Mouse (Mus musculus) ES-E14 (cell line): ENCODE measurements around the gene Lrrn1. TPM values are rescaled to one million over a fixed set of nuclear protein-coding genes. Genes with fewer than 3 reads are reported as not detected.

ENCODE experiments used
- DNase-seq: peaks from one replicate; pipeline ENCODE4 v3.0.0-alpha.2; 2013; ENCODE audit warnings: low read depth, low spot score
- H3K27ac ChIP-seq: 2 replicates; pipeline ENCODE4 v1.5.1; 2012; ENCODE audit warnings: low read depth, mild to moderate bottlenecking, low read length, moderate library complexity, mixed read lengths; ENCODE audit not compliant: poor library complexity, insufficient read depth, severe bottlenecking
- H3K36me3 ChIP-seq: 2 replicates; pipeline ENCODE4 v1.6.1; 2012; ENCODE audit warnings: mild to moderate bottlenecking, low read length, moderate library complexity, mixed read lengths; ENCODE audit not compliant: control insufficient read depth, poor library complexity, insufficient read depth, severe bottlenecking
- H3K4me1 ChIP-seq, 2 experiments: fragments of 150-350 bp in 1 of 2; sonication (generic) in 1 of 2; 2 replicates each; pipeline ENCODE4 v1.6.1; 2012; ENCODE audit warnings: low read length in 2 of 2, mild to moderate bottlenecking in 1 of 2, mixed read lengths in 1 of 2; ENCODE audit not compliant: control insufficient read depth in 2 of 2, insufficient read depth in 2 of 2, poor library complexity in 1 of 2
- H3K4me3 ChIP-seq, 2 experiments: fragments of 150-350 bp in 1 of 2; sonication (generic) in 1 of 2; 2 replicates each; pipeline ENCODE4 v1.5.1; 2012; ENCODE audit warnings: low read length in 2 of 2, low read depth in 1 of 2, mild to moderate bottlenecking in 1 of 2, mixed read lengths in 1 of 2; ENCODE audit not compliant: insufficient read depth in 1 of 2, poor library complexity in 1 of 2, severe bottlenecking in 1 of 2
- H3K9ac ChIP-seq: 2 replicates; pipeline ENCODE4 v1.6.1; 2012; ENCODE audit warnings: low read depth, mild to moderate bottlenecking, low read length, mixed read lengths; ENCODE audit not compliant: poor library complexity, insufficient read depth, severe bottlenecking
- H3K9me3 ChIP-seq: fragments of 150-350 bp; sonication (generic); 2 replicates; pipeline ENCODE4 v1.6.1; 2012; ENCODE audit warnings: low read depth, mild to moderate bottlenecking, low read length; ENCODE audit not compliant: control insufficient read depth, insufficient read depth
- CHD2 ChIP-seq: IDR thresholded peaks from 2 replicates; pipeline ENCODE4 v1.6.1; 2014; ENCODE audit warnings: mild to moderate bottlenecking, low read depth, low read length, inconsistent platforms
- HCFC1 ChIP-seq: IDR thresholded peaks from 2 replicates; pipeline ENCODE4 v1.6.1; 2012; ENCODE audit warnings: low read length, inconsistent platforms, borderline replicate concordance; ENCODE audit not compliant: insufficient read depth
- MAFK ChIP-seq: IDR thresholded peaks from 2 replicates; pipeline ENCODE4 v1.6.1; 2014; ENCODE audit warnings: mild to moderate bottlenecking, low read depth, low read length, inconsistent platforms; ENCODE audit not compliant: insufficient read depth
- ZC3H11A ChIP-seq: IDR thresholded peaks from 2 replicates; pipeline ENCODE4 v1.6.1; 2012; ENCODE audit warnings: low read depth, mild to moderate bottlenecking, inconsistent platforms, low read length, borderline replicate concordance
- ZNF384 ChIP-seq: IDR thresholded peaks from 2 replicates; pipeline ENCODE4 v1.6.1; 2012; ENCODE audit warnings: low read depth, low read length, inconsistent platforms
- in situ Hi-C, 2 experiments: fragments of 600-800 bp; cut with MboI; formaldehyde crosslinking; loops; one replicate each; pipeline ENCODE4 v1.15.1; 2025; ENCODE audit warnings: low sequenced_read_pairs in 2 of 2, inconsistent platforms in 1 of 2; ENCODE audit not compliant: unreplicated experiment in 2 of 2
- total RNA-seq: library from RNA; depleted of rRNA; stranded (reverse); fragments of 300-350 nt; gene quantifications from 2 replicates; pipeline ENCODE4 v1.2.3, GENCODE M21; 2012

Lrrn1 gene
- total RNA-seq, 1 experiment, result 1.1 TPM

GRCm38 (mm10) chr6:107552511-107552910 lies 22.9 kb downstream of the Lrrn1 start:
- H3K27ac ChIP-seq, result no peak overlapping the region
- no peak overlapping the region for H3K9ac ChIP-seq
- TF ChIP-seq CHD2 (no peak), MAFK (no peak), ZNF384 (no peak), ZC3H11A (no peak), HCFC1 (no peak)
- no peaks in the 10 kb centered on the region for H3K4me1 ChIP-seq
- no peak for DNase-seq
- no peaks in the 10 kb centered on the region for H3K36me3 ChIP-seq
- H3K4me3 ChIP-seq, result no peak overlapping the region
- in situ Hi-C loops, result no loop called here
- H3K9me3 ChIP-seq, result no peaks in the 10 kb centered on the region

DNA sequence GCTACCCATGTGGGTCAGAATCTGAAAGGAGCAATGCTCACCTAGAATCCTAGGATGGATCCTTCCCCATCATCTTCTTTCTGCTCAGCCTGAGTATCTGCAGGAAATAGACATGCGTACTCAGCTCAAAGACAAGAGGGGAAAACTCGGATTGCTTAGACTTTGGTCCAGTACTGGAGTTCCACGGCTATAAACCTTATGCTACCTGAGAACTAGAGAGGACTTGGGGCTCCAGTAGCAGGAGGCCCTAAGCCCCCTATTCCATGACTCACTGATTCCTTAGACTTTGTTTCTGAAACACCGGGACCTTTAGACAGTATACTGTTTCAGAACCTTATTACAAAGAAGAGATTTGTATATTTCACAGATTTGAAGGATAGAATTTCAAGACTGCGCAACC lies 25.8 kb downstream of the Lrrn1 start:
- H3K4me1 ChIP-seq, result no peaks in the 10 kb centered on the region
- TF ChIP-seq ZC3H11A (no peak), CHD2 (no peak), MAFK (no peak), ZNF384 (no peak), HCFC1 (no peak)
- H3K9me3 ChIP-seq, result no peaks in the 10 kb centered on the region
- H3K9ac ChIP-seq, result no peak overlapping the region
- H3K27ac ChIP-seq, result no peak overlapping the region
- DNase-seq, result no peak
- H3K4me3 ChIP-seq, result no peak overlapping the region
- no peaks in the 10 kb centered on the region for H3K36me3 ChIP-seq
- in situ Hi-C loops, result no loop called here

DNA sequence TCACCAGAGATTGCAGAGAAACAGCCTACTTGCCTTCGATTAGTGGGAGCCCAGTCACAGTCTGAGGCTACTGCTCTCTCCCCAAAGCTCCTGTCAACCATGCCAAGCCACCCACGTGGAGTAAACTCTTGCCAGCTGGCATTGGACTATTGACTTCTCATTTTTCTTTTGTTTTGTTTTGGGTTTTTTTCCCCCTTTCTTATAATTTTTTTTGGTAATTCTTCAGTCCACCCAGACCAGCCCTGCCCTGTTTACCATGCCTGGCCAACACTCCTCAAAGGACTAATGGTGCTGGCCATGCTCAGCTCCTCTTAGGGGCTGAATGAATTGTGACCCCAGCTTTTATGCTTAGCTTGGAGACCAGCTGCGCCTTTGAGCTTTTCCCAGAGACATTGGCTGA lies 27.4 kb downstream of the Lrrn1 start:
- Histone ChIP-seq H3K9ac (no peak overlapping the region), H3K27ac (no peak overlapping the region), H3K4me1 (no peaks in the 10 kb centered on the region), H3K9me3 (no peaks in the 10 kb centered on the region), H3K36me3 (no peaks in the 10 kb centered on the region), H3K4me3 (no peak overlapping the region)
- DNase-seq, result no peak
- TF ChIP-seq ZC3H11A (no peak), HCFC1 (no peak), ZNF384 (no peak), CHD2 (no peak), MAFK (no peak)
- in situ Hi-C loops, result no loop called here

GRCm38 (mm10) chr6:107557806-107558205 lies 28.2 kb downstream of the Lrrn1 start:
- in situ Hi-C loops, result no loop called here
- no peaks in the 10 kb centered on the region for H3K36me3 ChIP-seq
- no peak for TF ChIP-seq MAFK
- no peak for TF ChIP-seq ZNF384
- TF ChIP-seq HCFC1, result no peak
- TF ChIP-seq CHD2, result no peak
- no peak for TF ChIP-seq ZC3H11A

DNA sequence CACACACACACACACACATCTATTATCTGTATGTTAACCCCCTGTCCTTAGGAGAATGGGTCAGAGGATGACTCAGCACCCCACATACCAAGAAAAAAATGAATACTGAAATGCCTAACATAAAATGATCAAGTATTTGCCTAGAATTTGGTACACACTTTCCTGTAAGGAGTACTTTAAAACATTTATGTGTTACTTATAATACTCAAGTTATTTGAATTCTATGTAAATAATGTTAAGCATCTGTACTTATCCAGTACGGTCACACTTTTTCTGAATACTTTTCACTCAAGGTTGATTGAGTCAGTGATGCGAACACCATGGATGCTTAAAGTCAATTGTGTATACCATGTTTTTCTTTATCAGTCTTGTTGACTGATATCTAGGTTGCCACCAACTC lies 32.7 kb downstream of the Lrrn1 start:
- no peaks in the 10 kb centered on the region for H3K36me3 ChIP-seq
- H3K9ac ChIP-seq, result no peak overlapping the region
- H3K27ac ChIP-seq, result no peak overlapping the region
- H3K9me3 ChIP-seq, result no peaks in the 10 kb centered on the region
- no peaks in the 10 kb centered on the region for H3K4me1 ChIP-seq
- in situ Hi-C loops, result no loop called here
- no peak overlapping the region for H3K4me3 ChIP-seq
- TF ChIP-seq ZNF384, result no peak
- TF ChIP-seq CHD2, result no peak
- no peak for TF ChIP-seq HCFC1
- no peak for TF ChIP-seq ZC3H11A
- no peak for TF ChIP-seq MAFK
- no peak for DNase-seq

More at GRCm38 (mm10) chr6:107557806-107558205, 28.2 kb downstream of the Lrrn1 start:
- H3K4me3 ChIP-seq, result no peak overlapping the region
- no peaks in the 10 kb centered on the region for H3K9me3 ChIP-seq
- no peaks in the 10 kb centered on the region for H3K4me1 ChIP-seq
- H3K9ac ChIP-seq, result no peak overlapping the region
- no peak overlapping the region for H3K27ac ChIP-seq
- DNase-seq, result no peak
